Mouse (Mus musculus) thymus, adult 18-20 months (tissue): ENCODE results near the gene Apod.

ENCODE experiments used
- DNase-seq, 2 experiments: peaks; one replicate each; pipeline ENCODE4 v3.0.0; 2022; ENCODE audit warnings: mixed read lengths in 2 of 2

Gene Apod

GRCm38 (mm10) chr16:31280176-31280575 lies 34.4 kb downstream of the Apod start:
- no peak for DNase-seq

- no peak for DNase-seq
Measured at GRCm38 (mm10) chr16:31278581-31278980, 36.0 kb downstream of the Apod start.

- no peak for DNase-seq
Measured at GRCm38 (mm10) chr16:31278081-31278480, 36.5 kb downstream of the Apod start.

- DNase-seq: no peak
Measured at GRCm38 (mm10) chr16:31276962-31277361, 37.6 kb downstream of the Apod start.

GRCm38 (mm10) chr16:31276539-31276938 lies 38.1 kb downstream of the Apod start:
- peak in 1 of 2 experiments; percentile 6 for DNase-seq

- DNase-seq: peak; percentile 77 to 78
Measured at GRCm38 (mm10) chr16:31274674-31275460, 39.7 kb downstream of the Apod start, which contains the start of gene Ppp1r2. TSS of gene Ppp1r2 (minus strand) at chr16:31275277.

- no peak for DNase-seq
Measured at GRCm38 (mm10) chr16:31274084-31274483, 40.5 kb downstream of the Apod start.

GRCm38 (mm10) chr16:31266692-31267091 lies 47.9 kb downstream of the Apod start:
- DNase-seq: no peak

GRCm38 (mm10) chr16:31256151-31256550 lies 58.5 kb downstream of the Apod start:
- no peak for DNase-seq

GRCm38 (mm10) chr16:31255685-31256084 lies 58.9 kb downstream of the Apod start:
- no peak for DNase-seq

- DNase-seq: no peak
Measured at GRCm38 (mm10) chr16:31249401-31249800, 65.2 kb downstream of the Apod start.

GRCm38 (mm10) chr16:31248717-31249116 lies 65.9 kb downstream of the Apod start:
- DNase-seq: no peak

- no peak for DNase-seq
Measured at GRCm38 (mm10) chr16:31247442-31247841, 67.2 kb downstream of the Apod start.
